Mouse (Mus musculus): ENCODE data around the gene Tlnrd1. TPM values are rescaled to one million over a fixed set of nuclear protein-coding genes. Genes with fewer than 3 reads are reported as not detected.
"Not testable (repeated sequence)": the region's sequence is repeated elsewhere in the genome, so short reads cannot be mapped to it uniquely, and the experiment has no call there.

Gene Tlnrd1
- polyA plus RNA-seq, 1 experiment from 2014 or later, result 7.6 TPM

GRCm38 (mm10) chr7:83901425-83901824 is 17.3 kb upstream of the Tlnrd1 start:
- ATAC-seq, result no peak
- Histone ChIP-seq H3K27me3 (ENCODE audit: control insufficient read depth, insufficient read depth, low read depth, low read length) (no peaks in the 10 kb centered on the region), H3K9me3 (replicated peaks; ENCODE audit: control insufficient read depth, low read length, poor library complexity, severe bottlenecking) (no peaks in the 10 kb centered on the region), H3K36me3 (ENCODE audit: control insufficient read depth, insufficient read depth, low read length) (peaks cover 20% of the 10 kb centered on the region), H3K4me3 (ENCODE audit: low read depth, low read length) (no peak overlapping the region), H3K27ac (ENCODE audit: low read length) (no peak overlapping the region), H3K9ac (ENCODE audit: low read depth, low read length) (no peak overlapping the region), H3K4me1 (ENCODE audit: control insufficient read depth, insufficient read depth, low read length) (no peaks in the 10 kb centered on the region), H3K4me2 (ENCODE audit: low read length) (no peak overlapping the region)
- WGBS, result 89% methylated on average over 4 of the region's 4 CpGs

- Histone ChIP-seq H3K4me2 (ENCODE audit: low read length) (no peak overlapping the region), H3K9ac (ENCODE audit: low read depth, low read length) (no peak overlapping the region), H3K27ac (ENCODE audit: low read length) (no peak overlapping the region), H3K36me3 (ENCODE audit: control insufficient read depth, insufficient read depth, low read length) (peaks cover 23% of the 10 kb centered on the region), H3K4me3 (ENCODE audit: low read depth, low read length) (no peak overlapping the region), H3K4me1 (ENCODE audit: control insufficient read depth, insufficient read depth, low read length) (no peaks in the 10 kb centered on the region), H3K9me3 (replicated peaks; ENCODE audit: control insufficient read depth, low read length, poor library complexity, severe bottlenecking) (no peaks in the 10 kb centered on the region), H3K27me3 (ENCODE audit: control insufficient read depth, insufficient read depth, low read depth, low read length) (no peaks in the 10 kb centered on the region)
- 75% methylated on average over 3 of the region's 3 CpGs for WGBS
- no peak for ATAC-seq
Observed at GRCm38 (mm10) chr7:83900519-83900918, 16.4 kb upstream of the Tlnrd1 start.

- no peak for ATAC-seq
- H3K9me3 ChIP-seq (replicated peaks; ENCODE audit: control insufficient read depth, low read length, poor library complexity, severe bottlenecking), result no peaks in the 10 kb centered on the region
- H3K27ac ChIP-seq (ENCODE audit: low read length), result no peak overlapping the region
- peaks cover 14% of the 10 kb centered on the region for H3K4me1 ChIP-seq (ENCODE audit: control insufficient read depth, insufficient read depth, low read length)
- H3K4me3 ChIP-seq (ENCODE audit: low read depth, low read length), result no peak overlapping the region
- no peak overlapping the region for H3K9ac ChIP-seq (ENCODE audit: low read depth, low read length)
- H3K36me3 ChIP-seq (ENCODE audit: control insufficient read depth, insufficient read depth, low read length), result peaks cover 24% of the 10 kb centered on the region
- H3K27me3 ChIP-seq (ENCODE audit: control insufficient read depth, insufficient read depth, low read depth, low read length), result no peaks in the 10 kb centered on the region
- no peak overlapping the region for H3K4me2 ChIP-seq (ENCODE audit: low read length)
- 93% methylated on average over 11 of the region's 11 CpGs for WGBS
Observed at GRCm38 (mm10) chr7:83898267-83898666, 14.2 kb upstream of the Tlnrd1 start.

- H3K27me3 ChIP-seq (ENCODE audit: control insufficient read depth, insufficient read depth, low read depth, low read length), result no peaks in the 10 kb centered on the region
- 97% methylated on average over 5 of the region's 5 CpGs for WGBS
- no peak overlapping the region for H3K27ac ChIP-seq (ENCODE audit: low read length)
- H3K9ac ChIP-seq (ENCODE audit: low read depth, low read length), result no peak overlapping the region
- H3K9me3 ChIP-seq (replicated peaks; ENCODE audit: control insufficient read depth, low read length, poor library complexity, severe bottlenecking), result no peaks in the 10 kb centered on the region
- H3K36me3 ChIP-seq (ENCODE audit: control insufficient read depth, insufficient read depth, low read length), result peaks cover 24% of the 10 kb centered on the region
- no peak overlapping the region for H3K4me3 ChIP-seq (ENCODE audit: low read depth, low read length)
- no peak for ATAC-seq
- H3K4me2 ChIP-seq (ENCODE audit: low read length), result no peak overlapping the region
- peaks cover 20% of the 10 kb centered on the region for H3K4me1 ChIP-seq (ENCODE audit: control insufficient read depth, insufficient read depth, low read length)
Observed at GRCm38 (mm10) chr7:83896077-83896740, 12.1 kb upstream of the Tlnrd1 start.

GRCm38 (mm10) chr7:83894348-83894747 is 10.2 kb upstream of the Tlnrd1 start:
- Histone ChIP-seq H3K4me2 (ENCODE audit: low read length) (no peak overlapping the region), H3K36me3 (ENCODE audit: control insufficient read depth, insufficient read depth, low read length) (peaks cover 21% of the 10 kb centered on the region), H3K27me3 (ENCODE audit: control insufficient read depth, insufficient read depth, low read depth, low read length) (no peaks in the 10 kb centered on the region), H3K27ac (ENCODE audit: low read length) (no peak overlapping the region), H3K4me3 (ENCODE audit: low read depth, low read length) (no peak overlapping the region), H3K4me1 (ENCODE audit: control insufficient read depth, insufficient read depth, low read length) (peaks cover 20% of the 10 kb centered on the region), H3K9ac (ENCODE audit: low read depth, low read length) (no peak overlapping the region), H3K9me3 (replicated peaks; ENCODE audit: control insufficient read depth, low read length, poor library complexity, severe bottlenecking) (no peaks in the 10 kb centered on the region)
- ATAC-seq, result no peak
- WGBS, result 95% methylated on average over 1 of the region's 1 CpGs

- H3K4me2 ChIP-seq (ENCODE audit: low read length), result peak overlapping the region; percentile 81
- H3K27me3 ChIP-seq (ENCODE audit: control insufficient read depth, insufficient read depth, low read depth, low read length), result no peaks in the 10 kb centered on the region
- H3K9me3 ChIP-seq (replicated peaks; ENCODE audit: control insufficient read depth, low read length, poor library complexity, severe bottlenecking), result no peaks in the 10 kb centered on the region
- H3K4me1 ChIP-seq (ENCODE audit: control insufficient read depth, insufficient read depth, low read length), result peaks cover 20% of the 10 kb centered on the region
- H3K36me3 ChIP-seq (ENCODE audit: control insufficient read depth, insufficient read depth, low read length), result 0 out of 2 replicates have a peak, but pooled peaks cover 4% of the 10 kb centered on the region
- peak overlapping the region; percentile 73 for H3K9ac ChIP-seq (ENCODE audit: low read depth, low read length)
- ATAC-seq, result peak; percentile 78; the same call in 1 of the 2 replicates
- WGBS, result under 1% methylated on average over 21 of the region's 21 CpGs
- H3K4me3 ChIP-seq (ENCODE audit: low read depth, low read length), result peak overlapping the region; percentile 68
- peak overlapping the region; percentile 86 for H3K27ac ChIP-seq (ENCODE audit: low read length)
Observed at GRCm38 (mm10) chr7:83892333-83892669, 8.2 kb upstream of the Tlnrd1 start.

GRCm38 (mm10) chr7:83891433-83892332 is 7.6 kb upstream of the Tlnrd1 start:
- no peaks in the 10 kb centered on the region for H3K9me3 ChIP-seq (replicated peaks; ENCODE audit: control insufficient read depth, low read length, poor library complexity, severe bottlenecking)
- whole genome bisulfite sequencing, result 3% methylated on average over 38 of the region's 44 CpGs
- peak overlapping the region; percentile 86 for H3K27ac ChIP-seq (ENCODE audit: low read length)
- no peaks in the 10 kb centered on the region for H3K27me3 ChIP-seq (ENCODE audit: control insufficient read depth, insufficient read depth, low read depth, low read length)
- H3K4me2 ChIP-seq (ENCODE audit: low read length), result peak overlapping the region; percentile 81
- peak overlapping the region; percentile 73 for H3K9ac ChIP-seq (ENCODE audit: low read depth, low read length)
- H3K36me3 ChIP-seq (ENCODE audit: control insufficient read depth, insufficient read depth, low read length), result 0 out of 2 replicates have a peak, but pooled peaks cover 4% of the 10 kb centered on the region
- peak overlapping the region; percentile 68 for H3K4me3 ChIP-seq (ENCODE audit: low read depth, low read length)
- peak; percentile 98 for ATAC-seq
- H3K4me1 ChIP-seq (ENCODE audit: control insufficient read depth, insufficient read depth, low read length), result peaks cover 20% of the 10 kb centered on the region

- H3K4me2 ChIP-seq (ENCODE audit: low read length); H3K36me3 ChIP-seq (ENCODE audit: control insufficient read depth, insufficient read depth, low read length); H3K27ac ChIP-seq (ENCODE audit: low read length); H3K9ac ChIP-seq (ENCODE audit: low read depth, low read length); H3K4me3 ChIP-seq (ENCODE audit: low read depth, low read length); H3K9me3 ChIP-seq (replicated peaks; ENCODE audit: control insufficient read depth, low read length, poor library complexity, severe bottlenecking); H3K27me3 ChIP-seq (ENCODE audit: control insufficient read depth, insufficient read depth, low read depth, low read length); ATAC-seq: not testable (repeated sequence)
- 89% methylated on average over 5 of the region's 5 CpGs for WGBS
- H3K4me1 ChIP-seq (ENCODE audit: control insufficient read depth, insufficient read depth, low read length), result peaks cover 20% of the 10 kb centered on the region
Observed at GRCm38 (mm10) chr7:83889946-83890345, 5.8 kb upstream of the Tlnrd1 start.

- Histone ChIP-seq H3K36me3 (ENCODE audit: control insufficient read depth, insufficient read depth, low read length) (no peaks in the 10 kb centered on the region), H3K4me3 (ENCODE audit: low read depth, low read length) (no peak overlapping the region), H3K27ac (ENCODE audit: low read length) (no peak overlapping the region), H3K9me3 (replicated peaks; ENCODE audit: control insufficient read depth, low read length, poor library complexity, severe bottlenecking) (no peaks in the 10 kb centered on the region), H3K9ac (ENCODE audit: low read depth, low read length) (no peak overlapping the region), H3K27me3 (ENCODE audit: control insufficient read depth, insufficient read depth, low read depth, low read length) (no peaks in the 10 kb centered on the region), H3K4me2 (ENCODE audit: low read length) (no peak overlapping the region), H3K4me1 (ENCODE audit: control insufficient read depth, insufficient read depth, low read length) (peaks cover 21% of the 10 kb centered on the region)
- ATAC-seq, result no peak
- 72% methylated on average over 3 of the region's 3 CpGs for WGBS
Observed at GRCm38 (mm10) chr7:83889383-83889782, 5.3 kb upstream of the Tlnrd1 start.
